Mouse (Mus musculus) midbrain, embryonic 10.5 days (tissue): ENCODE results near the gene Gm12886. TPM values are rescaled to one million over a fixed set of nuclear protein-coding genes. Genes with fewer than 3 reads are reported as not detected.

Source experiments
- DNase-seq: peaks from one replicate; pipeline ENCODE4 v3.0.0-alpha.2; 2017; ENCODE audit warnings: low spot score
- H3K27ac ChIP-seq: fragments of 300-500 bp; sonication (generic); replicated peaks from 2 replicates; pipeline ENCODE4 v1.5.1; 2016; ENCODE audit warnings: mild to moderate bottlenecking
- H3K27me3 ChIP-seq: fragments of 300-500 bp; sonication (generic); 2 replicates; pipeline ENCODE4 v1.6.1; 2016; ENCODE audit warnings: low read depth, mild to moderate bottlenecking; ENCODE audit not compliant: poor library complexity, severe bottlenecking
- H3K36me3 ChIP-seq: fragments of 300-500 bp; sonication (generic); 2 replicates; pipeline ENCODE4 v1.6.1; 2016; ENCODE audit warnings: mild to moderate bottlenecking, moderate library complexity
- H3K4me1 ChIP-seq: fragments of 300-500 bp; sonication (generic); 2 replicates; pipeline ENCODE4 v1.6.1; 2016
- H3K4me3 ChIP-seq: fragments of 300-500 bp; sonication (generic); 2 replicates; pipeline ENCODE4 v1.5.1; 2016; ENCODE audit warnings: mild to moderate bottlenecking, moderate library complexity
- H3K9me3 ChIP-seq: fragments of 300-500 bp; sonication (generic); replicated peaks from 2 replicates; pipeline ENCODE4 v1.6.1; 2016; ENCODE audit warnings: mild to moderate bottlenecking
- WGBS: fragments of 180-500 bp; shearing (Covaris S2); methylation state at CpG from one replicate; pipeline ENCODE4 v1.1.7; 2016; 5-methylcytosine and 5-hydroxymethylcytosine counted together
- polyA plus RNA-seq: library from polyadenylated mRNA; unstranded; fragments of >200 nt; fragmentation: Nextera tagmentation; extraction: Ambion mirVana; gene quantifications from 2 replicates; pipeline ENCODE4 v1.2.1, GENCODE M21; 2016

The Gm12886 gene
- polyA plus RNA-seq, result not detected in 2 replicates

- 59% methylated on average over 3 of the region's 3 CpGs for WGBS
- H3K4me3 ChIP-seq, result no peak within 1 kb of the TSS
- H3K9me3 ChIP-seq, result peaks cover 74% of the 10 kb centered on the region
- DNase-seq, result no peak
- H3K36me3 ChIP-seq, result no peaks in the 10 kb centered on the region
- H3K4me1 ChIP-seq, result no peaks in the 10 kb centered on the region
- no peak within 1 kb of the TSS for H3K27ac ChIP-seq
- no peaks in the 10 kb centered on the region for H3K27me3 ChIP-seq
Measured at GRCm38 (mm10) chr4:121422999-121423398, at the start of gene Gm12886. Gene Gm12886, minus strand, starts transcription at chr4:121423099.

Other genes with a start within 250 kb of the Gm12886 start
- gene Rlf, start 208.0 kb downstream of the Gm12886 start, polyA plus RNA-seq, result 26.8 and 27.8 TPM in 2 replicates
- not detected in 2 replicates for gene Gm12888, start 98.2 kb downstream of the Gm12886 start, polyA plus RNA-seq
- gene Gm12887, start 199.0 kb upstream of the Gm12886 start, polyA plus RNA-seq, result not detected in 2 replicates